Mouse (Mus musculus) cortical plate, adult 2 months (tissue): ENCODE data around the gene Celf2. TPM values are rescaled to one million over a fixed set of nuclear protein-coding genes. Genes with fewer than 3 reads are reported as not detected.

Experiments used
- H3K27ac ChIP-seq: fragments of 200-500 bp; 2 replicates; pipeline ENCODE4 v1.5.1; 2012; ENCODE audit warnings: low read length, control low read depth, inconsistent platforms; ENCODE audit not compliant: insufficient read depth
- H3K4me1 ChIP-seq: fragments of 200-500 bp; 2 replicates; pipeline ENCODE4 v1.6.1; 2011; ENCODE audit warnings: low read length; ENCODE audit not compliant: control insufficient read depth, insufficient read depth
- H3K4me3 ChIP-seq: fragments of 200-500 bp; 2 replicates; pipeline ENCODE4 v1.5.1; 2011; ENCODE audit warnings: mild to moderate bottlenecking, low read length, control low read depth; ENCODE audit not compliant: insufficient read depth
- CTCF ChIP-seq: fragments of 200-500 bp; IDR thresholded peaks from 2 replicates; pipeline ENCODE4 v1.5.1; 2011; ENCODE audit warnings: mild to moderate bottlenecking, control low read depth, low read length; ENCODE audit not compliant: insufficient read depth; ENCODE audit errors: extremely low read depth
- POLR2A ChIP-seq: fragments of 200-500 bp; IDR thresholded peaks from 2 replicates; pipeline ENCODE4 v1.6.1; 2011; ENCODE audit warnings: mild to moderate bottlenecking, low read length, control low read depth; ENCODE audit not compliant: insufficient read depth; ENCODE audit errors: extremely low read depth
- polyA plus RNA-seq: library from polyadenylated mRNA; depleted of rRNA; stranded (reverse); fragments of >200 nt; gene quantifications from 2 replicates; pipeline ENCODE4 v1.2.3, GENCODE M21; 2012

The Celf2 gene
- polyA plus RNA-seq, 1 experiment = 181 TPM

GRCm38 (mm10) chr2:6726071-6726470 lies 783.3 kb downstream of the Celf2 start:
- TF ChIP-seq CTCF (peak; percentile 25; the same call in 1 of the 2 replicates), POLR2A (no peak)
- H3K4me1 ChIP-seq = peaks cover 25% of the 10 kb centered on the region
- H3K4me3 ChIP-seq = no peak overlapping the region
- H3K27ac ChIP-seq = no peak overlapping the region

- H3K27ac ChIP-seq = no peak overlapping the region
- TF ChIP-seq POLR2A (no peak), CTCF (no peak)
- no peak overlapping the region for H3K4me3 ChIP-seq
- H3K4me1 ChIP-seq = peaks cover 17% of the 10 kb centered on the region
These were observed 785.8 kb downstream of the Celf2 start for GRCm38 (mm10) chr2:6723602-6724001.

GRCm38 (mm10) chr2:6721460-6722401 lies 787.6 kb downstream of the Celf2 start:
- H3K4me1 ChIP-seq = peaks cover 14% of the 10 kb centered on the region
- H3K27ac ChIP-seq = peak overlapping the region; percentile 44
- TF ChIP-seq CTCF (no peak), POLR2A (no peak)
- H3K4me3 ChIP-seq = peak overlapping the region; percentile 20

- peak overlapping the region; percentile 20 for H3K4me3 ChIP-seq
- TF ChIP-seq CTCF (no peak), POLR2A (no peak)
- peak overlapping the region; percentile 44 for H3K27ac ChIP-seq
- H3K4me1 ChIP-seq = peaks cover 15% of the 10 kb centered on the region
These were observed 788.5 kb downstream of the Celf2 start for GRCm38 (mm10) chr2:6720753-6721459.

GRCm38 (mm10) chr2:6718864-6719263 lies 790.5 kb downstream of the Celf2 start:
- H3K4me3 ChIP-seq = no peak overlapping the region
- TF ChIP-seq POLR2A (no peak), CTCF (no peak)
- H3K27ac ChIP-seq = no peak overlapping the region
- peaks cover 17% of the 10 kb centered on the region for H3K4me1 ChIP-seq

GRCm38 (mm10) chr2:6717953-6718352 lies 791.4 kb downstream of the Celf2 start:
- TF ChIP-seq POLR2A (no peak), CTCF (no peak)
- peaks cover 14% of the 10 kb centered on the region for H3K4me1 ChIP-seq
- no peak overlapping the region for H3K27ac ChIP-seq
- no peak overlapping the region for H3K4me3 ChIP-seq

GRCm38 (mm10) chr2:6715562-6715961 lies 793.8 kb downstream of the Celf2 start:
- TF ChIP-seq POLR2A (no peak), CTCF (no peak)
- peaks cover 6% of the 10 kb centered on the region for H3K4me1 ChIP-seq
- H3K4me3 ChIP-seq = no peak overlapping the region
- no peak overlapping the region for H3K27ac ChIP-seq

GRCm38 (mm10) chr2:6713529-6713928 lies 795.8 kb downstream of the Celf2 start:
- TF ChIP-seq CTCF (no peak), POLR2A (no peak)
- Histone ChIP-seq H3K27ac (no peak overlapping the region), H3K4me1 (peaks cover 9% of the 10 kb centered on the region), H3K4me3 (no peak overlapping the region)

- no peak overlapping the region for H3K27ac ChIP-seq
- no peak overlapping the region for H3K4me3 ChIP-seq
- TF ChIP-seq POLR2A (no peak), CTCF (no peak)
- H3K4me1 ChIP-seq = peaks cover 15% of the 10 kb centered on the region
These were observed 798.5 kb downstream of the Celf2 start for GRCm38 (mm10) chr2:6710687-6711430.
